Mouse (Mus musculus): ENCODE measurements around the gene Wdr3. TPM values are rescaled to one million over a fixed set of nuclear protein-coding genes. Genes with fewer than 3 reads are reported as not detected.

The Wdr3 gene
- 43.6 and 46.0 TPM in 2 replicates for polyA plus RNA-seq (2015; fragmentation: Nextera tagmentation; extraction: Ambion mirVana)

DNA sequence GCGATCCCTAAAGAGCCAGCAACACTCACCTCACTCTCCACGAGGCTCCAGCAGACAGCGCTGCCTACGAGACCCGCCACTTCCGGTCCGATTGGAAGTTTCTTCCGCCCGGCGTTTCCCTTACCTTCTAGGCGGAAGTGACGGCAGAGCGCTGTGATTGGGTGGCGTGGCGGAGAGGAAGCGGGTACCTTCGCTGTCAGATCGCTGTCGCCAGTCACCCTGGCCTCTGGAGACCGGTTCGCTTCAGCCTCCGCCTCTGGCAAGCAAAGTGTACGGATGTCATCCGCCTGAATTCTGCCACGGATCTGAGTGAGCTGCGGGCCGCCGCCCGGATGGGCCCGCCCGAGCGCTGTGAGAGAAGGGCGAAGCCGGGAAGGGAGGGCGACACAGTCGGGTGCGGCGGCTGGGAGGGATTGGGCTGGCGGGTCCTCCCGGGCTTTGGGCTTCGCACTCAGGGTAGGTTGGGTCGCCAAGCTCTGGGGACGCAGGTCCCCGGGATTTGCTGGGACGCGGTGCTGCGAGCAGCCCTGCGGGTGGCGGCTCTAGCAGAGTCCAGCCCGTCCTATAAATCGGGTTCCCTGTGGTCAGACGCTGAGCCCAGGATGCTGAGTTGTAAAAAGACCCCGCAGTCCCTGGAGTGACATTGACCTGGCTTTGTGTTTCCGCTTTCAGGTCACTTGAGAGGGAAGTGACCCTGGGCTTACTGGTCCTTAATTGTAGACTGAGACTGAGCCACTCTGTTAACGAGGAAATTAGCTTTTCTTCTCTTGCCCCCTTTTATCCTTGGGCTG lies at the start of gene Wdr3, which contains the start of gene Gdap2:
Gene Wdr3, minus strand, starts transcription at position 93 of the 791 bp plus-strand sequence.
Gene Gdap2, plus strand, starts transcription at position 67 of the 791 bp plus-strand sequence.
- peaks cover 9% of the 10 kb centered on the region; the same call in 1 of the 2 replicates for H3K36me3 ChIP-seq (ENCODE audit: control insufficient read depth, insufficient read depth, low read length)
- peak within 1 kb of the TSS; percentile 90 for H3K27ac ChIP-seq (ENCODE audit: low read length)
- under 1% methylated on average over 55 of the region's 55 CpGs for WGBS
- peak within 1 kb of the TSS; percentile 90 for H3K9ac ChIP-seq (ENCODE audit: low read length)
- peak within 1 kb of the TSS; percentile 79 for H3K4me2 ChIP-seq (ENCODE audit: low read depth, low read length)
- ATAC-seq (ENCODE audit: insufficient read depth, low FRiP score), result peak; percentile 96
- H3K4me1 ChIP-seq (ENCODE audit: control insufficient read depth, insufficient read depth, low read length), result peaks cover 10% of the 10 kb centered on the region
- H3K27me3 ChIP-seq (ENCODE audit: control insufficient read depth, insufficient read depth, low read length), result no peaks in the 10 kb centered on the region
- H3K9me3 ChIP-seq (replicated peaks; ENCODE audit: control insufficient read depth, low read length), result no peaks in the 10 kb centered on the region
- peak within 1 kb of the TSS; percentile 88 for H3K4me3 ChIP-seq (replicated peaks; ENCODE audit: low read length)

DNA sequence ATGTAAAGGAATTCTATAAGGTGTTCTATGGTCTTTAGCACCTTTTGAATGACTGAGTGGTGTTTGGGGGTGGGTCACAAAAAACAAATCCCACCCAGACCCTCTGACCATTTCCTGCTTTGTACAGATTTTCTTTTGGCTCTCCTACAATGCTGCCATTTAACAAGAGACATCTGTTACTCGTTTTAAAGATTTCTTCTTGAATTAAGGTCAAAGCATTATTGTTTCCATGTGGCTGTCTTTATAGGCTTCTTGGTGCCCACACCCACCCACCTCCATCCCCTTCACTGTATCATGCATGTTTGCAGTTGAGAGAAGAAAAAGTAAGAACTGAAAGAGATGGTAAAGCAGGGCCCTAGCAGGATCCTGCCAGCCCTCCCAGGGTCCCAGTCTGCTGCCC lies 44.8 kb upstream of the Wdr3 start:
- no peaks in the 10 kb centered on the region for H3K27me3 ChIP-seq (ENCODE audit: control insufficient read depth, insufficient read depth, low read length)
- no peak for ATAC-seq (ENCODE audit: insufficient read depth, low FRiP score)
- no peaks in the 10 kb centered on the region for H3K9me3 ChIP-seq (replicated peaks; ENCODE audit: control insufficient read depth, low read length)
- H3K9ac ChIP-seq (ENCODE audit: low read length), result no peak overlapping the region
- H3K27ac ChIP-seq (ENCODE audit: low read length), result no peak overlapping the region
- H3K36me3 ChIP-seq (ENCODE audit: control insufficient read depth, insufficient read depth, low read length), result peaks cover 3% of the 10 kb centered on the region
- no peak overlapping the region for H3K4me3 ChIP-seq (replicated peaks; ENCODE audit: low read length)
- H3K4me1 ChIP-seq (ENCODE audit: control insufficient read depth, insufficient read depth, low read length), result no peaks in the 10 kb centered on the region
- no peak overlapping the region for H3K4me2 ChIP-seq (ENCODE audit: low read depth, low read length)
- 67% methylated on average over 1 of the region's 1 CpGs for WGBS

DNA sequence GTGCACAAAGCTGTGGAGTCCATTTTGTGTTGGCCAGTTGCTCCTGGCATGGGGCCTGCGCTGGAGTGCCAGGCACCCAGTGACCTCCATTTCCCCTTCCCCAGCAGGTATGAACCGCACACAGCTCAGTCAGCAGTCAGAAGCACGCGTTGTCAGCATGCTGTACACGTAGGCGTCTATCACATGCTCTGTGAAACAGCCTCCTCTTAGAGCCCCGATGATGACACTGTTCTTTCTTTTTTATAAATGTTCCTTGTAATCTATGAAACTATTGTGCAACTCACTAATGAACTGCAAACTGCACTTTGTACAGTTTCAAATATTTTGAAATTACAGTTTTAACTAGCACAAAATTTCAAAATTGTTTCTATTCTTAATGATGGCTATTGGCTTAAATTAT lies 39.3 kb upstream of the Wdr3 start:
- no peak for ATAC-seq (ENCODE audit: insufficient read depth, low FRiP score)
- H3K4me3 ChIP-seq (replicated peaks; ENCODE audit: low read length), result no peak overlapping the region
- peaks cover 12% of the 10 kb centered on the region for H3K36me3 ChIP-seq (ENCODE audit: control insufficient read depth, insufficient read depth, low read length)
- H3K9ac ChIP-seq (ENCODE audit: low read length), result no peak overlapping the region
- H3K9me3 ChIP-seq (replicated peaks; ENCODE audit: control insufficient read depth, low read length), result no peaks in the 10 kb centered on the region
- no peak overlapping the region for H3K27ac ChIP-seq (ENCODE audit: low read length)
- no peak overlapping the region for H3K4me2 ChIP-seq (ENCODE audit: low read depth, low read length)
- WGBS, result 94% methylated on average over 7 of the region's 7 CpGs
- H3K27me3 ChIP-seq (ENCODE audit: control insufficient read depth, insufficient read depth, low read length), result no peaks in the 10 kb centered on the region
- H3K4me1 ChIP-seq (ENCODE audit: control insufficient read depth, insufficient read depth, low read length), result no peaks in the 10 kb centered on the region

DNA sequence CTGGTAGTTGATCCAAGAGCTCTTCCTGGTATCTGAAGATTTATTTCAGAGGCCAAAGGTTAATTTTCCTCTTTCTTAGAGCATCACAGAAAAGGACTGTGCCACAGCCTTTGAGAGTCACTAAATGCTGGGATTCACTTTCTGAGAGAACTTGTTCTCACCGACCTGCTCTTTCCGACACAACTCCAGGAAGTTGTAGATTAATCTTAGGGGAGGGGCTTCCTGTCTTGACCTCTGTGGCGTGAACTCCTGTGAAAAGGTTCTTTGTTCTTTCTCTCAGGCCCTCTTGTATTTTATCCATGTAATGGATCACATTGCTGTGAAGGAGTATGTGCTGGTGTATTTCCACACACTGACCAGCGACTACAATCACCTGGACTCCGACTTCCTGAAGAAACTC lies 32.0 kb upstream of the Wdr3 start:
- Histone ChIP-seq H3K27ac (ENCODE audit: low read length) (no peak overlapping the region), H3K9me3 (replicated peaks; ENCODE audit: control insufficient read depth, low read length) (no peaks in the 10 kb centered on the region), H3K4me2 (ENCODE audit: low read depth, low read length) (no peak overlapping the region), H3K27me3 (ENCODE audit: control insufficient read depth, insufficient read depth, low read length) (no peaks in the 10 kb centered on the region), H3K4me1 (ENCODE audit: control insufficient read depth, insufficient read depth, low read length) (no peaks in the 10 kb centered on the region), H3K36me3 (ENCODE audit: control insufficient read depth, insufficient read depth, low read length) (peaks cover 5% of the 10 kb centered on the region; the same call in 1 of the 2 replicates), H3K4me3 (replicated peaks; ENCODE audit: low read length) (no peak overlapping the region), H3K9ac (ENCODE audit: low read length) (no peak overlapping the region)
- no peak for ATAC-seq (ENCODE audit: insufficient read depth, low FRiP score)
- WGBS, result 34% methylated on average over 5 of the region's 5 CpGs

DNA sequence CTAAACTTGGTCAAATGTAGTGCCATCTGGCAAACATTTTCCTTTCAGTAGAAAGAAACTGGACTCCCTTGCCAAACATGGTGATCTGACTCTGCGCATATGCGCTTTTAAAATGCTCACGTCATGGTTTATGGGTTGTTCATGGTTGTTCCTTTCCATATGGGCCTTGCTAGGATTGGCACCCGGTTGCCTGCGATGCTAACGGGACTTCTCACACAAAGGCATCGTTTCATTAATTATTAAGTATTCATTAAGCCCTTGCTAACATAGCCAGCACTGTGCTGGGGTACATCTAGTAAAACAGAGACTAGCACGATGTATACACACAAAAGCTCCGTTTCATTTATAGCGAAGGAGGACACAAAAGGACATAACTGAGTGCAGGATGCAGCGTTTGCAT lies 27.7 kb upstream of the Wdr3 start:
- Histone ChIP-seq H3K4me1 (ENCODE audit: control insufficient read depth, insufficient read depth, low read length) (no peaks in the 10 kb centered on the region), H3K4me2 (ENCODE audit: low read depth, low read length) (no peak overlapping the region), H3K4me3 (replicated peaks; ENCODE audit: low read length) (no peak overlapping the region), H3K27ac (ENCODE audit: low read length) (no peak overlapping the region), H3K27me3 (ENCODE audit: control insufficient read depth, insufficient read depth, low read length) (no peaks in the 10 kb centered on the region), H3K9me3 (replicated peaks; ENCODE audit: control insufficient read depth, low read length) (no peaks in the 10 kb centered on the region), H3K36me3 (ENCODE audit: control insufficient read depth, insufficient read depth, low read length) (no peaks in the 10 kb centered on the region; the same call in 1 of the 2 replicates), H3K9ac (ENCODE audit: low read length) (no peak overlapping the region)
- ATAC-seq (ENCODE audit: insufficient read depth, low FRiP score), result no peak
- 85% methylated on average over 11 of the region's 11 CpGs for WGBS

DNA sequence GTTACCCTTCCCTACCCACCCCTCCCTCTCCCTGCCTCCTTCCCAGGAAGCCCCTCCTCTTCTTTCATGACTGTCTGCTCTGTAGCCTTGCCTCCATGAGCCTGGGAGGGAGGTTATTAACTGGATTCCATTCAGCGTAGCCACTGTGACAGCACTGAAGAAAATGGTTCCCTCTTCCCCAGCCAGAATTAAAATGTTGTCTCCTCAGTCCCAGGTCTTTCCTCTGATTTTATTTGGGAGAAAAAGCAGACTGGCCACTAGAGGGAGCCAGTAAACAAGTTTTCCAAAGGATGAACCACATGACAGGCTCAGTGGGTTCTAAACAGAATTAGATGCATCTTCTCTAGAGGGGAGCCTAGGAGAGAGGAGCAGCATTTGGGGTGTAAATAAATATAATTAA lies 27.2 kb upstream of the Wdr3 start:
- no peak for ATAC-seq (ENCODE audit: insufficient read depth, low FRiP score)

DNA sequence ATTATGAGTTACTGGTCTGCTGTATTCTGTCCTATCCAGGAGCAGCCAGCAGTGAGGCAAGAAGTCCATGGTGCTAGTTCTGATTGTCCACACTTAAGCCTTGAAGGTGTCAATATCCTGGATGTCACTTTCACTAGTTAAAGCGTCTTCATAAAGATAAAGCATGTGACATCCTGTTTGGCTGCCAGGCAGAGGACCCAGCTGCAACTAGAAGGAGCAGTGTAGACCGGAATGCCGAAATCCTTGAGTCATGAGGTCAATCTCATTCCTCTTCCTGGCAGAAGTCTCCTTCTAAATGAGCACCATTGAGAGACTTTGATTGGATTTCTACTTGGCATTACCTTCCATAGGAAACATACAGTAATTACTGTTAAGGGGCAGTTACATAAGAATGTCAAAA lies 18.3 kb upstream of the Wdr3 start:
- no peak overlapping the region for H3K9ac ChIP-seq (ENCODE audit: low read length)
- H3K4me3 ChIP-seq (replicated peaks; ENCODE audit: low read length), result no peak overlapping the region
- H3K27me3 ChIP-seq (ENCODE audit: control insufficient read depth, insufficient read depth, low read length), result no peaks in the 10 kb centered on the region
- WGBS, result 56% methylated on average over 3 of the region's 3 CpGs
- H3K36me3 ChIP-seq (ENCODE audit: control insufficient read depth, insufficient read depth, low read length), result peaks cover 5% of the 10 kb centered on the region
- H3K9me3 ChIP-seq (replicated peaks; ENCODE audit: control insufficient read depth, low read length), result no peaks in the 10 kb centered on the region
- H3K4me1 ChIP-seq (ENCODE audit: control insufficient read depth, insufficient read depth, low read length), result no peaks in the 10 kb centered on the region
- H3K4me2 ChIP-seq (ENCODE audit: low read depth, low read length), result no peak overlapping the region
- H3K27ac ChIP-seq (ENCODE audit: low read length), result no peak overlapping the region
- no peak for ATAC-seq (ENCODE audit: insufficient read depth, low FRiP score)

More for the DNA sequence above, 27.2 kb upstream of the Wdr3 start:
- Histone ChIP-seq H3K4me2 (ENCODE audit: low read depth, low read length) (no peak overlapping the region), H3K36me3 (ENCODE audit: control insufficient read depth, insufficient read depth, low read length) (no peaks in the 10 kb centered on the region), H3K4me1 (ENCODE audit: control insufficient read depth, insufficient read depth, low read length) (no peaks in the 10 kb centered on the region), H3K4me3 (replicated peaks; ENCODE audit: low read length) (no peak overlapping the region), H3K9me3 (replicated peaks; ENCODE audit: control insufficient read depth, low read length) (no peaks in the 10 kb centered on the region), H3K9ac (ENCODE audit: low read length) (no peak overlapping the region), H3K27me3 (ENCODE audit: control insufficient read depth, insufficient read depth, low read length) (no peaks in the 10 kb centered on the region), H3K27ac (ENCODE audit: low read length) (no peak overlapping the region)
- WGBS, result 44% methylated on average over 1 of the region's 1 CpGs

DNA sequence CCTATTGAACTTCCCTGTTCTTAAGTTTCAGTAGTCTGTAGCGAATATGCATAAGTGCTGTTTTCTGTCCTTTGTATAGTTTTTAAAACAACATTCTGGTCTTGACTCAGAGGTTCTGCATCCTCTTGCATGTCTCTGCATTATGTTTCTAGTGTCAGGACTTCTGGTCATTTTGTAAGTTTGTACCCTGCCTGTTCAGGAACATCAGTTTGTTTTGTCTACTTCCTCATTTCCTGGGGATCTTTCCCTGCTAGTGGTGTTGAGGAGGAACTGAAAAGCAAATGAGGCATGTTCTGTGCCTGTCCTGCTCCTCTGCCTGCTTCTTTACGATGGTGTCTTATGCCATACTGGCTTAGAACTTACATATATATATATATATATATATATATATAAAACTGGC lies 13.8 kb upstream of the Wdr3 start:
- H3K9me3 ChIP-seq (replicated peaks; ENCODE audit: control insufficient read depth, low read length), result no peaks in the 10 kb centered on the region
- H3K4me2 ChIP-seq (ENCODE audit: low read depth, low read length), result no peak overlapping the region
- H3K4me1 ChIP-seq (ENCODE audit: control insufficient read depth, insufficient read depth, low read length), result no peaks in the 10 kb centered on the region
- WGBS, result 91% methylated on average over 2 of the region's 2 CpGs
- no peak for ATAC-seq (ENCODE audit: insufficient read depth, low FRiP score)
- H3K9ac ChIP-seq (ENCODE audit: low read length), result no peak overlapping the region
- H3K27ac ChIP-seq (ENCODE audit: low read length), result no peak overlapping the region
- no peak overlapping the region for H3K4me3 ChIP-seq (replicated peaks; ENCODE audit: low read length)
- no peaks in the 10 kb centered on the region for H3K27me3 ChIP-seq (ENCODE audit: control insufficient read depth, insufficient read depth, low read length)
- 0 out of 2 replicates have a peak, but pooled peaks cover 9% of the 10 kb centered on the region for H3K36me3 ChIP-seq (ENCODE audit: control insufficient read depth, insufficient read depth, low read length)

DNA sequence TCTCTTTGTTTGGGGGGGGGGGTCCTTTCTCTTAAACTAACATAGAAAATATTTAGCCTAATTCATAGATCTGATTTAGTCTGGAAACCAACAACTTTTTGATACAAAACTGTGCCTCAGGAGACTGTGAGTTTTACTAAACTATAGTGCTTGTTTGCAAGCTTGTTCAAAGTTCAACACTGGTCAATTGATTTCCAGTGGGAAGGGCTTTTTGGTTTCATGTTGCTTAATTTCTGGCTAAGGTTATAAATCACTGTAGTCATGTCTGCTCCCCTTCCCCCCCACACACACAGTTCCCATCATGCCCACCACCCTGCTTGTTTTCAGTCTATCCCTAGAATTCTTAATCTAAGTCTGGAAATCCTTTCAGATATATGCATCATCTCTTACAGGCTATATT lies 2.8 kb upstream of the Wdr3 start:
- H3K27me3 ChIP-seq (ENCODE audit: control insufficient read depth, insufficient read depth, low read length), result no peaks in the 10 kb centered on the region
- no peaks in the 10 kb centered on the region for H3K36me3 ChIP-seq (ENCODE audit: control insufficient read depth, insufficient read depth, low read length)
- H3K27ac ChIP-seq (ENCODE audit: low read length), result no peak overlapping the region
- no peak overlapping the region for H3K9ac ChIP-seq (ENCODE audit: low read length)
- H3K4me1 ChIP-seq (ENCODE audit: control insufficient read depth, insufficient read depth, low read length), result peaks cover 10% of the 10 kb centered on the region
- no peaks in the 10 kb centered on the region for H3K9me3 ChIP-seq (replicated peaks; ENCODE audit: control insufficient read depth, low read length)
- no peak overlapping the region for H3K4me3 ChIP-seq (replicated peaks; ENCODE audit: low read length)
- ATAC-seq (ENCODE audit: insufficient read depth, low FRiP score), result no peak
- H3K4me2 ChIP-seq (ENCODE audit: low read depth, low read length), result no peak overlapping the region
